Mouse (Mus musculus): ENCODE data around the gene Lrrc56. TPM values are rescaled to one million over a fixed set of nuclear protein-coding genes. Genes with fewer than 3 reads are reported as not detected.
A peak's percentile ranks its signal among the peaks of the same experiment; 100 is the strongest.

Gene Lrrc56
- polyA plus RNA-seq, 1 experiment: 5.4 TPM

GRCm38 (mm10) chr7:141215101-141215879 is 21.3 kb downstream of the Lrrc56 start, which contains the start of gene Rassf7:
TSS of gene Rassf7 (plus strand) at chr7:141215860.
- WGBS: 2% methylated on average over 41 of the region's 41 CpGs
- peak; percentile 95 for DNase-seq (ENCODE audit: low read depth, low spot score)

- WGBS: 1% methylated on average over 42 of the region's 42 CpGs
- peak; percentile 97 for DNase-seq (ENCODE audit: low read depth, low spot score)
These were observed 22.1 kb downstream of the Lrrc56 start for GRCm38 (mm10) chr7:141215880-141216733.

GRCm38 (mm10) chr7:141216894-141217293 is 22.9 kb downstream of the Lrrc56 start:
- DNase-seq (ENCODE audit: low read depth, low spot score): no peak
- 43% methylated on average over 11 of the region's 11 CpGs for WGBS

- WGBS: 77% methylated on average over 17 of the region's 17 CpGs
- no peak for DNase-seq (ENCODE audit: low read depth, low spot score)
These were observed 23.5 kb downstream of the Lrrc56 start for GRCm38 (mm10) chr7:141217343-141218013.

GRCm38 (mm10) chr7:141218141-141218540 is 24.2 kb downstream of the Lrrc56 start:
- 42% methylated on average over 3 of the region's 3 CpGs for WGBS

GRCm38 (mm10) chr7:141218557-141219133 is 24.7 kb downstream of the Lrrc56 start:
- WGBS: 41% methylated on average over 5 of the region's 5 CpGs
- DNase-seq (ENCODE audit: low read depth, low spot score): no peak

More at GRCm38 (mm10) chr7:141218141-141218540, 24.2 kb downstream of the Lrrc56 start:
- no peak for DNase-seq (ENCODE audit: low read depth, low spot score)

- DNase-seq (ENCODE audit: low read depth, low spot score): no peak
- 47% methylated on average over 1 of the region's 1 CpGs for WGBS
These were observed 25.7 kb downstream of the Lrrc56 start for GRCm38 (mm10) chr7:141219558-141220099.

GRCm38 (mm10) chr7:141220377-141220776 is 26.4 kb downstream of the Lrrc56 start:
- DNase-seq (ENCODE audit: low read depth, low spot score): no peak
- 45% methylated on average over 1 of the region's 1 CpGs for WGBS

- 10% methylated on average over 44 of the region's 44 CpGs for WGBS
These were observed 27.5 kb downstream of the Lrrc56 start for GRCm38 (mm10) chr7:141221249-141222125.

GRCm38 (mm10) chr7:141222126-141222467 is 28.1 kb downstream of the Lrrc56 start:
- no peak for DNase-seq (ENCODE audit: low read depth, low spot score)
- WGBS: 4% methylated on average over 8 of the region's 8 CpGs

More at GRCm38 (mm10) chr7:141221249-141222125, 27.5 kb downstream of the Lrrc56 start:
- peak; percentile 95 for DNase-seq (ENCODE audit: low read depth, low spot score)

GRCm38 (mm10) chr7:141222696-141223215 is 28.8 kb downstream of the Lrrc56 start:
- no peak for DNase-seq (ENCODE audit: low read depth, low spot score)
- WGBS: 91% methylated on average over 4 of the region's 4 CpGs

- no peak for DNase-seq (ENCODE audit: low read depth, low spot score)
- 89% methylated on average over 6 of the region's 6 CpGs for WGBS
These were observed 32.6 kb downstream of the Lrrc56 start for GRCm38 (mm10) chr7:141226535-141226934.

- 82% methylated on average over 4 of the region's 4 CpGs for WGBS
- DNase-seq (ENCODE audit: low read depth, low spot score): no peak
These were observed 33.8 kb downstream of the Lrrc56 start for GRCm38 (mm10) chr7:141227796-141228195.

- WGBS: under 1% methylated on average over 76 of the region's 76 CpGs
- DNase-seq (ENCODE audit: low read depth, low spot score): peak; percentile 66
These were observed 34.5 kb downstream of the Lrrc56 start, which contains the start of gene Phrf1 for GRCm38 (mm10) chr7:141228279-141229067. TSS of gene Phrf1 (plus strand) at chr7:141228784.

GRCm38 (mm10) chr7:141229702-141230101 is 35.7 kb downstream of the Lrrc56 start:
- WGBS: 25% methylated on average over 6 of the region's 6 CpGs
- DNase-seq (ENCODE audit: low read depth, low spot score): no peak

- WGBS: 84% methylated on average over 4 of the region's 4 CpGs
- no peak for DNase-seq (ENCODE audit: low read depth, low spot score)
These were observed 36.6 kb downstream of the Lrrc56 start for GRCm38 (mm10) chr7:141230570-141230969.

GRCm38 (mm10) chr7:141231111-141231510 is 37.2 kb downstream of the Lrrc56 start:
- DNase-seq (ENCODE audit: low read depth, low spot score): no peak
- 81% methylated on average over 3 of the region's 3 CpGs for WGBS
